Mouse (Mus musculus) MN1 (cell line): Measurements from ENCODE around the gene Cdyl.
A peak's percentile ranks its signal among the peaks of the same experiment; 100 is the strongest.

Experiments used
- DNase-seq: peaks from one replicate; pipeline ENCODE4 v3.0.0-alpha.2; 2016; ENCODE audit warnings: low spot score

Cdyl gene

GRCm38 (mm10) chr13:35760372-35760771 is 100.7 kb downstream of the Cdyl start:
- peak; percentile 23 for DNase-seq

DNA sequence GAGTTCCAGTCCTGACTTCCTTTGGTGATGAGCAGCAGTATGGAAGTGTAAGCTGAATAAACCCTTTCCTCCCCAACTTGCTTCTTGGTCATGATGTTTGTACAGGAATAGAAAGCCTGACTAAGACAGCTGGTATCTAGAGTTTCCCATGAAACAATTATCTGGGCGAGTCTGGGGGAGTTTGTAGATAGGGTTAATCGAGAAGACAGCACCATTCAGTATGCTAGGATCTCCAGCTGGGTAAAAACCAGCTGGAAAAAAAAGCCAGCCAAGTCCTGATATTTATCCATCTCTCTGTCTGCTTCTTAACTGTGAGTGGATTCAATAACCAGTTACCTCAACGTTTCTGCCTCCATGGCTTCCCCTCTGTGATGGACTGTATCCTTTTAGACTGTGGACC is 104.9 kb downstream of the Cdyl start:
- no peak for DNase-seq

DNA sequence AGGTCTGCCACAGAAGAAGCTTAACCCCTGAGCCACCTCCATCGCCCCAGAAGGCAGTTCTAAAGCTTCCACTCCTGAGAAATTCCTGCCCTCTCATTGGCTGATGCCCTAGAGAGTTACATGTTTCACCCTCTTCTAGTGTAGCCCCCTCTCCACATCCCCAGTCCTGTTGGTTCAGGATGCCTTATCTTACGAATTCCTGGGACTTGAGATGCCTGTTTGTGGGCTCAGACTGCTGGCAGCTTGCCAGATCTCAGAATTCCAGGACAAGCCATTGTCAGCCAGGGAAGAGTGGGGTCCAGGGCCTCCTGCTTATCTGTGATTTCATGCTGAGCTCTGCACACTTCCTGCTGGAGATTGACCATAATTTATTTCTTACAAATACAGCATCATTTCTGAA is 106.2 kb downstream of the Cdyl start:
- no peak for DNase-seq

GRCm38 (mm10) chr13:35769673-35770072 is 110.0 kb downstream of the Cdyl start:
- no peak for DNase-seq

- no peak for DNase-seq
Measured at GRCm38 (mm10) chr13:35770421-35770820, 110.8 kb downstream of the Cdyl start.

DNA sequence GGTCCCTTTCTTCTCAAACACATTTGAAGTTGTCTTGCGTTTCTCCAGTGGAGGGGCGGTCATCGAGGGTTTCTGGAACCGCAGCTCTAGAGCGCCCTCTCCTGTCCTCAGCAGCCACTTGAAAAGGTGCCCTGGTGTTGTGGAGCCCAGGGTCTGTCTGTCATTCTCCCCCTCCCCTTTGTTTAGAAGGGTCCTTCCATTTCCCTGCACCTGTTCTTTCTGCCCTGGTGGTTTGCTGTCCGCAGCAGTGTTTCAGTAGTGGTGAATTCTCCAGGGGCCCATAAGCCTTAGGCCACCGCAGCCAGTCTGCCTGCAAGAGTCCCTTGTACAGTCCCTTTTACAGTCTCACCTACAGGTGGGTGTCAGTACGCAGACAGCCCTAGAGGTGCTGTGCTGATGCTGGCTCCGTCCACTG is 112.3 kb downstream of the Cdyl start:
- no peak for DNase-seq

- DNase-seq: no peak
Measured at GRCm38 (mm10) chr13:35773763-35774162, 114.1 kb downstream of the Cdyl start.

DNA sequence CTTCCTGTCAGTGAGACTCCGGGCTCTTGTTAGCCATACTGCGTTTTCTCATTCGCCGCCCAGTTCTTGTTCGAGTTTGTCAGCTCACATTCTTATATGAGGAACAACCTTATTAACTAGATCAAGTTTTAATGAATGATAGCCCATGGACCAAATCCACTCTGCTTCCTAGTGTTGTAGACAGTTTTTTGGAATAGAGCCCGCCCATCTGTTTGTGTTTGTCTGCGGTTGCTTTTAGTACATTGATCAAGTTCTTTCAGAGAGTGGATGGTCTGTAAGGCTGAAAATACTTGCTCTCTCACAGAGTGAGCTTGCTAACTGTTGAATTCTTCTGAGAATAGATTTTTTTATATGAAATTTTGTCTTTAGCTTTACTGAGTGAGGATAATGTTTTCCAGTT is 116.5 kb downstream of the Cdyl start:
- DNase-seq: no peak

DNA sequence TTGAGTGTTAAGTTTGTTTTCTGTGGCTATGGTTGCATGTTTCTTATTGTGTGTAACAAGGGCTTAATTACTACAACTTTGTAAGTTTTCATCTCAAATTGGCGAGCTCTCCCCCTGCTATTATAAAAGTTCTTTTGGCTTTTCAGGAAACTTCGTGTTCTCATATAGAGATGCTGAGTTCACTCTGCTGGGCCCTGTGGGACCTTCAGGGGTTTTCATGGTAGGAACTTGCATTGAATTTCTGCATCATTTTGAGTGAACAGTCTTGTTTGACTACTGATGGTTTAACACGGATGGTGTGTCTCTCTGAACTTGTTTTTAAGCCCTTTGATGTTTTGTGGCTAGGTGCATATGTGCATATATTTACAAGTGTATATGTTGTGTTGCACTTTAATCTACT is 121.1 kb downstream of the Cdyl start:
- no peak for DNase-seq

DNA sequence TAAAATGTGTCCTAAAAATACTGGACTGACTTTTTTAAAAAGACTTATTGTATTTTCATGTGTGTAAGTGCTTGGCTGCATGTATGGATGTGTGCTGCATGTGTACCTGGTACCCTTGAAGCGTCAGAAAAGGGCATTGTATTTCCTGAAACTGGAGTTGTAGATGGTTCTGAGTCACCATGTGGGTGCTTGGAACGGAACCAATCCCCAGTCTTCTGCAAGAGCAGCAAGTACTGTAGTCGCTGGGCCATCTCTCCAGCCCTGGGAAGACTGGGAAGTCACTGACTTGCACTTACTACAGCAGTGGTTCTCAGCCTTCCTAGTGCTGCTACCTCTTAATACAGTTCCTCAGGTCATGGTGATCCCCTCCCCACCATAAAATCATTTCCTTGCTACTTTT is 122.1 kb downstream of the Cdyl start:
- no peak for DNase-seq

DNA sequence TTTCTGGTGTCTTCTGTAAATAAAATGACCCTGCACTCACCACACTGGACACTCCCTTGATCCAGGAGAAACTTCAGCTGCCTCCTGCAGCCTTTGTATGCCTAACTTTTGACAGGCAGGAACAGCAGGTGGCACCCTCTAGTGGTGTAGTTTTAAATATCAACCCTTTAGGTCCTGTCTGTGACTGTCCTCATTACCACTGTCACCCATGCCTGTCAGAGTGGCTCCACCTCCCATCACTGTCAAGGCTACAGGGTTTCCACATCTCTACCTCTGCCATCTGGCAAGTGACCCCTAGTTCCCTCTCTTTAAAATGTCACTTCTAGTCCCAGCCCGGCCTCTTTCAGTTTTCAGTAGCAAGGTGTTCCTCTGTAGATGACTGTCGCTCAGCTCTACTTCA is 123.3 kb downstream of the Cdyl start:
- peak; percentile 14 for DNase-seq

DNA sequence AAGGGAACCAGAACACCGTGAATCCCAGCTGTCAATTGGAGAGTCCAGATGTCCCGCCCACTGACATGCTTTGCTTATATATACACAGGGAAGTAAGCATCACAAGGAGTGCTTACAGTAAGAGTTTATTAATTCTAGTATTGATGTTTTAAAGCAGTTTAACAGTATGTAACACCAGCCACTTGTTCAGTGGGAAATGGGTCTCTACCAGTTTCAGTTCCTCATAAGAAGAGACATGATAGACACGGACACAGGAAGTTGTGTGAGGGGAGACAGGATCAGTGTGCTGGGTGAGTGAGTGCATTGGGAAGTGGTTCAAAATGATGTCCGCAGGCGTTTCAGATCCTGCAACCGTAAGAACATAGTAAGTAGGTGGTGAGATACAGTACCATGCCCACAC is 123.9 kb downstream of the Cdyl start:
- no peak for DNase-seq

DNA sequence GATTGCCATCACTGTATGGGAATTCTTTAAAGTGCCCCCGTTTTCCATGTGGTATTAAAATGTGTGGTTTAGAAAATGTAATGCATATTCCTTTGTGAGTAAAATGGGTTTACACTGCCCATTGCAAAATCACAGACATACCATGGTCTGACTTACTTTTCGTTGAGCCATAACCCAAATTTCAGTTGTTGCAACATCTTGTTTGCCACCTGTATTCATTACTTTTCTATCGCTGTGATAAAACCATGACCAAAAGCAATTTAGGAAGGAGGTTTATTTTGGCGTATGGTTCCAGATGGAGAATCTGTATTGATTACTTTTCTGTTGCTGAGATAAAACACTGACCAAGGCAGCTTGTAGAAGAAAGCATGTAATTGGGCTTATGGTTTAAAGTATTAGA is 124.6 kb downstream of the Cdyl start:
- no peak for DNase-seq

DNA sequence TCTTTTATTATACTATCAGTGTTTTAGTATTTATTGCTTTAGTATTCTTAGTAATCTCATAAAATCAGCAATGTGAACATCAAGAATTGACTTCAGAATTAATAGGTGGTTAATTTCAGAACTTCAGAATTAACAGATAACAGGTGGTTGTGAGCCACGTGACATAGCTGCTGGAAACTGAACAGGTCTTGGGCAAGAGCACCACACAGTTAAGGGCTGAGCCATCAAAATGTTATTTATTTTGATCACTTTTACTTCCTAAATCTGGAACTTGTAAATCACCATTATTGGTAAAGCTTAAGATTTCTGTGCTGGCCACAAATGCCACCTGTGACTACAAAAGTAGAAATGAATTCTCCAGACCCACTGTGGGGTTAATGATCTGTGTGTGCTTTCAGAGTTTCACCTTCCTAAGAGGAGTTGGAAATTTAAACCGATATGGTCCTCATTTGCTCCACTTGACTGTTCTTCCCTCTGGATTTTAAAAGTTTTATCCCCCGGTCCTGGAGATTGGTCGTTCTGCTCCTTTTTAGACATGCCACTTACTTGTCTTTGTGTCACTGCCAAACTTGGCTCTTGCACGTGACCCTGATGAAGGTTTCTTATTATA is 125.8 kb downstream of the Cdyl start:
- DNase-seq: no peak

GRCm38 (mm10) chr13:35786726-35787399 is 127.2 kb downstream of the Cdyl start:
- DNase-seq: no peak

GRCm38 (mm10) chr13:35789577-35789976 is 129.9 kb downstream of the Cdyl start:
- DNase-seq: no peak

DNA sequence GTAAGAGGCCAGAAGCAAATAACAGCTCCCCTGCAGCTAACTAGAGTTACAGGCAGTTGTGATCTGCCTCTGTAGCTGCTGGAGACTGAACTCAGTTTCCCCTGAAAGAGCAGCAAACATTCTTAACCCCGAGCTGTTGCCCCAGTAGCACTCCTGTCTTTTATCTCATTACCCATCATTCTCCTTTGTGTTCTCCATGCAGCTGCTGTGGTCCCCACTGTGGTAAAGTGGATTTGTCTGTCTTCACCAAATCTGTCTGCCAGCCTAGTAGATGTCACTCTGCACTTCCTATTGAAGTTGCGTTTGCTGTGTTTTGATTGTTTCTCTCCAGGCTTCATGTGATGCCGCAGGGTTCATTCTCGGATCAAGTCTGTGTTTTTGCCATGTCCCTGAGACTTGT is 130.8 kb downstream of the Cdyl start:
- no peak for DNase-seq

DNA sequence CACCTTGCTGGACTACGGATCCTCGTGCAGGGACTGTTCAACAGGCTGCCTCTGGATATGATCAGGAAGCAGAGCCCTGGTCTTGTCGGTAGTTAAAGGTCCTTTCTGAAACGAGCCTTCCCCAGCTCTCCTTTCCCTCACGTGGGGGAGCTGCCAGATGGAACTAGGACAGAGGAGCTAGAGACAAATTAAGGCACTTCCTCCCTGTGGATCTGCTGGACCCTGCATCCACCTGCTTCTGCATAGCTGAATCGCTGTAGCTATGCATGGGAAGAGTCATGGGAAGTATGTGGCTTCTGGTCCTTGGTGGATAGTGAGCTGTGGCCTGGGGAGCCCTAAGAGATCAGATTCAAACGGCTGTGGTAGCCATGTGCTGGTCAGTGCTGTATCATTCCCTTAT is 134.7 kb downstream of the Cdyl start:
- DNase-seq: no peak

DNA sequence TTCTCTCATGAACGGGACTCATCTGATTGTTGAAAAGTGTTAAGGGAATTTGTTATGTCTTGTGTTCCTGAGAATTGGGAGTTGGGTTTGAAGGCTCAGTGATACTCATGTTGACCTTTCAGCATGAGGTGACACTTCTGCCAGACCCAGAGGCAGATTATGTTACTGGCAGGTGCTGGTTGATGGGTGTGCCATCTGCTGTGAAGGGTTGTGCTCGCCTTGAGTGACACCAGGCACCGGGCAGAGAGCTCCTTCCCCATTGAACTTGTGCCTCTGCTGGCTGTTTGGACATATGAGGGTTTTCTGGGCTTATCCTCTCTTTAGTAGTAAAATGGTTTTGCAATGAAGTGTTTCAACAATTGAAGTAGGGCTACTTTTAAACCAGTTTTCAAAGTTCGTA is 135.1 kb downstream of the Cdyl start:
- no peak for DNase-seq

DNA sequence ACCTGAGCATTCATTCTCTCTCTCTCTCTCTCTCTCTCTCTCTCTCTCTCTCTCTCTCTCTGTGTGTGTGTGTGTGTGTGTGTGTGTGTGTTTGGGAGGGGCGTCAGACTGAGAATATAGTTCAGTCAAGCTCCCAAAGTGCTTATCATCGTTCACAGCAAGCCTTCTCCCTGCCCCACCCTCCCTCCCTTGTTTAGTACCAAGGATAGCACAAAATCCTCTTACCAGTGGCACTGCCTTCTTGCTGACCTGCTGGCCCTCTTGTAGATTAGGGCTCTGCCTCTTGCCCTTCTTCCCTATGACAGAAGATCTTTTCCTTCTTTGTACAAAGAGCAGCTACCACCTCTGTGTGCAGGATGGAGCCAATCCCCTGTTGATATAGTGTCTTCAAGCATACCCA is 136.3 kb downstream of the Cdyl start:
- no peak for DNase-seq

- DNase-seq: no peak
Measured at GRCm38 (mm10) chr13:35796352-35796751, 136.7 kb downstream of the Cdyl start.

- DNase-seq: no peak
Measured at GRCm38 (mm10) chr13:35797811-35798522, 138.3 kb downstream of the Cdyl start.

DNA sequence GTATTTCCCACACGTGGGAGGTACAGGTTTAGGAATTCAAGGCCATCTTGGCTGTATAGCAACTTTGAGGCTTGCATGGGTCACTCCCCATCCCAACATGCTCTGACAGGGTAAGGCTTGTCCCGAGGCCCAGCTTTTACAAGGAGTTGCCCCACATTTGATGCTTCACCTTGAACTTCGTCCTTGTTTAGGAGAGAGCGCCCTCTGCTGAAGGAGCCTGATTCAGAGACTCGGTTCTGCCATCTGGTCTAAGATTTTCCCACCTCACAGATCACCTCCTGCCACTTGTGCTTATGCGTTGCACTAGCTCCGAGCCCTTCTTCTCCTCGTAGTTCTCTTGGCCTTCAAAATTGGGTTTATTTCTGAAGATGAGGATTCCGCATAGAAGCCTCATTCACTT is 139.0 kb downstream of the Cdyl start:
- DNase-seq: no peak

- DNase-seq: no peak
Measured at GRCm38 (mm10) chr13:35800270-35800669, 140.6 kb downstream of the Cdyl start.
